Mouse (Mus musculus) CH12.LX (cell line): ENCODE data around the gene Plcd1. TPM values are rescaled to one million over a fixed set of nuclear protein-coding genes. Genes with fewer than 3 reads are reported as not detected.

ENCODE experiments used
- DNase-seq: peaks from one replicate; pipeline ENCODE4 v3.0.0-alpha.2; 2013; ENCODE audit errors: extremely low read depth
- H3K27ac ChIP-seq: 2 replicates; pipeline ENCODE4 v1.5.1; 2012; ENCODE audit warnings: low read depth, mild to moderate bottlenecking, control low read depth, moderate library complexity; ENCODE audit not compliant: insufficient read depth
- H3K27me3 ChIP-seq: replicated peaks from 2 replicates; pipeline ENCODE3; 2012; ENCODE audit warnings: inconsistent platforms
- H3K36me3 ChIP-seq, 2 experiments: replicated peaks in 1 of 2; 2 replicates each; pipeline versions ENCODE3 to v1.6.1; 2012; ENCODE audit warnings: inconsistent platforms in 1 of 2, low read length in 1 of 2, mild to moderate bottlenecking in 1 of 2, mixed read lengths in 1 of 2, moderate library complexity in 1 of 2; ENCODE audit not compliant: control insufficient read depth in 1 of 2, insufficient read depth in 1 of 2
- H3K4me1 ChIP-seq, 2 experiments: 2 replicates each; pipeline ENCODE4 v1.6.1; 2012; ENCODE audit warnings: inconsistent platforms in 1 of 2, moderate library complexity in 1 of 2; ENCODE audit not compliant: insufficient read depth in 2 of 2, control insufficient read depth in 1 of 2
- H3K4me2 ChIP-seq: 2 replicates; pipeline ENCODE4 v1.6.1; 2012; ENCODE audit warnings: low read depth, mild to moderate bottlenecking, control low read depth; ENCODE audit not compliant: poor library complexity, insufficient read depth, severe bottlenecking
- H3K4me3 ChIP-seq, 3 experiments: fragments of 150-350 bp in 1 of 3; sonication (generic) in 1 of 3; replicated peaks in 1 of 3; 2 replicates each; pipeline versions ENCODE3 to v1.5.1; 2011 to 2012; ENCODE audit warnings: low read depth in 2 of 3, low read length in 2 of 3, mild to moderate bottlenecking in 2 of 3, moderate library complexity in 2 of 3, control low read depth in 1 of 3, improper control_type of control experiment in 1 of 3, inconsistent platforms in 1 of 3, mixed read lengths in 1 of 3; ENCODE audit not compliant: poor library complexity in 1 of 3
- H3K79me2 ChIP-seq: replicated peaks from 2 replicates; pipeline ENCODE4 v1.6.1; 2012; ENCODE audit warnings: mild to moderate bottlenecking, moderate library complexity; ENCODE audit not compliant: control insufficient read depth, poor library complexity, insufficient read depth, severe bottlenecking; ENCODE audit errors: extremely low read depth
- H3K9ac ChIP-seq: 2 replicates; pipeline ENCODE4 v1.6.1; 2012; ENCODE audit warnings: low read depth, mild to moderate bottlenecking, control low read depth, moderate library complexity; ENCODE audit not compliant: insufficient read depth
- H3K9me3 ChIP-seq: replicated peaks from 2 replicates; pipeline ENCODE3; 2012; ENCODE audit warnings: low read length, inconsistent platforms, mixed read lengths
- CHD2 ChIP-seq: IDR thresholded peaks from 2 replicates; pipeline ENCODE4 v1.6.1; 2011; ENCODE audit warnings: low read length, improper control_type of control experiment
- CTCF ChIP-seq, 2 experiments: IDR thresholded peaks in 1 of 2; conservative IDR thresholded peaks in 1 of 2; 2 replicates each; pipeline ENCODE4 v1.5.1; 2011 to 2012; ENCODE audit warnings: low read depth in 2 of 2, low read length in 2 of 2, improper control_type of control experiment in 1 of 2, inconsistent platforms in 1 of 2, mild to moderate bottlenecking in 1 of 2, moderate library complexity in 1 of 2
- E2F4 ChIP-seq: IDR thresholded peaks from 2 replicates; pipeline ENCODE4 v1.6.1; 2011; ENCODE audit warnings: low read depth, low read length, improper control_type of control experiment; ENCODE audit not compliant: insufficient replicate concordance
- ELF1 ChIP-seq: IDR thresholded peaks from 2 replicates; pipeline ENCODE4 v1.6.1; 2014; ENCODE audit warnings: low read depth, mild to moderate bottlenecking, inconsistent platforms, low read length, improper control_type of control experiment
- ETS1 ChIP-seq: conservative IDR thresholded peaks from 2 replicates; pipeline ENCODE4 v1.6.1; 2012; ENCODE audit warnings: low read depth, mild to moderate bottlenecking, inconsistent platforms, low read length, improper control_type of control experiment, moderate library complexity
- GABPA ChIP-seq: IDR thresholded peaks from 2 replicates; pipeline ENCODE4 v1.6.1; 2012; ENCODE audit warnings: low read depth, low read length, improper control_type of control experiment, inconsistent platforms; ENCODE audit not compliant: insufficient replicate concordance
- HCFC1 ChIP-seq: IDR thresholded peaks from 2 replicates; pipeline ENCODE4 v1.6.1; 2012; ENCODE audit warnings: low read depth, mild to moderate bottlenecking, inconsistent platforms, low read length, improper control_type of control experiment
- IRF4 ChIP-seq: IDR thresholded peaks from 2 replicates; pipeline ENCODE4 v1.6.1; 2014; ENCODE audit warnings: low read depth, mild to moderate bottlenecking, inconsistent platforms, low read length, improper control_type of control experiment
- JUN ChIP-seq: IDR thresholded peaks from 2 replicates; pipeline ENCODE4 v1.6.1; 2011; ENCODE audit warnings: low read depth, mild to moderate bottlenecking, low read length, improper control_type of control experiment, moderate library complexity; ENCODE audit not compliant: insufficient read depth
- JUND ChIP-seq: conservative IDR thresholded peaks from 2 replicates; pipeline ENCODE4 v1.6.1; 2011; ENCODE audit warnings: low read depth, low read length, improper control_type of control experiment
- KAT2A ChIP-seq: IDR thresholded peaks from 2 replicates; pipeline ENCODE4 v1.6.1; 2012; ENCODE audit warnings: low read length, improper control_type of control experiment, inconsistent platforms; ENCODE audit not compliant: insufficient replicate concordance
- MYC ChIP-seq: IDR thresholded peaks from 2 replicates; pipeline ENCODE4 v1.6.1; 2011; ENCODE audit warnings: low read depth, mild to moderate bottlenecking, improper control_type of control experiment, low read length
- POLR2A ChIP-seq: IDR thresholded peaks from 2 replicates; pipeline ENCODE4 v1.6.1; 2011; ENCODE audit warnings: low read depth, mild to moderate bottlenecking, improper control_type of control experiment, low read length
- SIN3A ChIP-seq: IDR thresholded peaks from 2 replicates; pipeline ENCODE4 v1.6.1; 2012; ENCODE audit warnings: low read length, improper control_type of control experiment, inconsistent platforms
- SMC3 ChIP-seq: IDR thresholded peaks from 2 replicates; pipeline ENCODE4 v1.6.1; 2011; ENCODE audit warnings: low read depth, low read length, improper control_type of control experiment
- TBP ChIP-seq: conservative IDR thresholded peaks from 2 replicates; pipeline ENCODE4 v1.6.1; 2011; ENCODE audit warnings: low read depth, low read length, improper control_type of control experiment
- UBTF ChIP-seq: IDR thresholded peaks from 2 replicates; pipeline ENCODE4 v1.6.1; 2012; ENCODE audit warnings: low read depth, mild to moderate bottlenecking, inconsistent platforms, low read length, improper control_type of control experiment, moderate library complexity
- USF1 ChIP-seq: IDR thresholded peaks from 2 replicates; pipeline ENCODE4 v1.6.1; 2014; ENCODE audit warnings: low read depth, mild to moderate bottlenecking, inconsistent platforms, low read length, improper control_type of control experiment
- USF2 ChIP-seq: conservative IDR thresholded peaks from 2 replicates; pipeline ENCODE4 v1.6.1; 2011; ENCODE audit warnings: low read depth, low read length, improper control_type of control experiment
- ZMIZ1 ChIP-seq: IDR thresholded peaks from 2 replicates; pipeline ENCODE4 v1.6.1; 2012; ENCODE audit warnings: low read depth, mild to moderate bottlenecking, inconsistent platforms, low read length, improper control_type of control experiment
- ZNF384 ChIP-seq: IDR thresholded peaks from 2 replicates; pipeline ENCODE4 v1.6.1; 2012; ENCODE audit warnings: low read depth, low read length, improper control_type of control experiment, inconsistent platforms
- dilution Hi-C: fragments of 300-500 bp; cut with MboI; formaldehyde crosslinking; loops from 2 replicates; pipeline ENCODE4 v1.14.3; 2020; ENCODE audit warnings: low sequenced_read_pairs; ENCODE audit not compliant: extremely low pct_unique_long_range_greater_than_20kb, extremely low pct_ligation_motif_present
- in situ Hi-C: fragments of 300-500 bp; cut with MboI; formaldehyde crosslinking; loops from 3 replicates; pipeline ENCODE4 v1.14.3; 2019; ENCODE audit warnings: low sequenced_read_pairs, low pct_ligation_motif_present, low pct_unique_long_range_greater_than_20kb, mixed read lengths
- polyA plus RNA-seq: library from polyadenylated mRNA; unstranded; fragments of >175 nt; gene quantifications from 2 replicates; pipeline ENCODE4 v1.2.1, GENCODE M21; 2012; ENCODE audit warnings: low read depth; ENCODE audit not compliant: insufficient read length
- total RNA-seq, 2 experiments: library from RNA; depleted of rRNA; stranded (reverse); fragments of 300-350 nt in 1 of 2; fragments of >200 nt in 1 of 2; gene quantifications; 2 replicates each; pipeline ENCODE4 v1.2.3; 2012 to 2014

The Plcd1 gene
- total and polyA plus RNA-seq, 3 experiments, result 0.38 to 0.43 TPM; not detected in 1

DNA sequence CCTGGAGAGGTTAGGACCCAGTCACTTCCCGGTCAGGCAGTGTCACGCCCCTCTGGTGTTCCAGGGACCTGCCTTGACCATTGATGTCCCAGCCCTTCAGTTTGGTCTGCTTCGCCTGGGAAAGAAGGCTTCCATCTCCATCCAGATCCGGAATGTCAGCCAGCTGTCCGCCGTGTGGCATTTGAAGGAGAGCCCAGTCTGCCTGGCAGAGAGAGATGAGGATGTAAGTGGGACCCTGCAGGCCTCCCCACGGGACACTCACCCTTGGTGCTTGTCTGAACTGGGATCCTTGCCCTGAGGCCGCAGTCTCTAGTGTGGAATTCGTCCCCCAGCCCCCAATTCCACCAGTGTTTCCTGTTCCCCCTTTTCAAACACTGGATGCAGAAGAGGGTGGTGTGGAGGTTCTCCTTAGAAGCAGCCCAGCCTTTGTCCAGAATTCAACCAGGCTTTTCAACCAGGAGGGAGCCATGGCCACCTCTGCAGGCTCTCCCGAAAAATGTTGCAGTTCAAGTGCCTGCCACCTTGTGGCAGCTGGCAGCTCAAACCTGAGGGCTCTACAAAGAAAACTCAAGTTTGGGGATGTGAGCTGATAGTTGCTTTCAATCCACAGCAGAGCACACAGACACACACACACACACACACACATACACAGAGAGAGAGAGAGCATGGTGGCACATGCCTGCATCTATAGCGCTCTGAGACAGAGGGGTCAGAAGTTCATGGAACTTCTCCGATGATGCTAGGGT lies 35.3 kb upstream of the Plcd1 start:
- Histone ChIP-seq H3K4me1 (no peaks in the 10 kb centered on the region), H3K4me3 (no peak overlapping the region), H3K9ac (no peak overlapping the region), H3K79me2 (no peaks in the 10 kb centered on the region), H3K36me3 (peaks cover 42 to 82% of the 10 kb centered on the region in 2 experiments), H3K4me2 (no peak overlapping the region), H3K27ac (no peak overlapping the region), H3K27me3 (no peaks in the 10 kb centered on the region), H3K9me3 (peaks cover 4% of the 10 kb centered on the region)
- dilution Hi-C loops, result no loop called here
- TF ChIP-seq TBP, result no peak
- TF ChIP-seq POLR2A, result no peak
- no peak for TF ChIP-seq USF2
- TF ChIP-seq KAT2A, result no peak
- no peak for TF ChIP-seq JUN
- no peak for TF ChIP-seq ELF1
- no peak for TF ChIP-seq E2F4
- TF ChIP-seq SMC3, result no peak
- TF ChIP-seq ZMIZ1, result no peak
- no peak for TF ChIP-seq MYC
- TF ChIP-seq CHD2, result no peak
- no peak for TF ChIP-seq ZNF384
- TF ChIP-seq HCFC1, result no peak
- TF ChIP-seq GABPA, result no peak
- no peak for TF ChIP-seq UBTF
- no peak for TF ChIP-seq ETS1
- no peak for TF ChIP-seq IRF4
- TF ChIP-seq CTCF (conservative IDR thresholded peaks at IDR 0.05 in 1 of 2, IDR thresholded peaks at IDR 0.05 in 1 of 2; ENCODE audit: low read depth in 2 of 2, low read length in 2 of 2), result no peak
- no peak for TF ChIP-seq JUND
- DNase-seq, result no peak
- in situ Hi-C loops, result no loop called here

GRCm38 (mm10) chr9:119122596-119123369 lies 29.5 kb upstream of the Plcd1 start:
- no peaks in the 10 kb centered on the region for H3K9me3 ChIP-seq
- peaks cover 36 to 69% of the 10 kb centered on the region in 2 experiments for H3K36me3 ChIP-seq
- no peak overlapping the region for H3K27ac ChIP-seq
- H3K79me2 ChIP-seq, result no peaks in the 10 kb centered on the region
- in situ Hi-C loops, result no loop called here
- H3K9ac ChIP-seq, result no peak overlapping the region
- no peak overlapping the region for H3K4me3 ChIP-seq
- TF ChIP-seq USF1, result no peak
- no peak for TF ChIP-seq SIN3A
- peaks cover 5 to 25% of the 10 kb centered on the region in 2 experiments; a peak in 3 of 4 replicates for H3K4me1 ChIP-seq
- dilution Hi-C loops, result no loop called here
- no peak overlapping the region for H3K4me2 ChIP-seq
- no peaks in the 10 kb centered on the region for H3K27me3 ChIP-seq
- DNase-seq, result no peak
